Mouse (Mus musculus): ENCODE results near the gene Cdk4. TPM values are rescaled to one million over a fixed set of nuclear protein-coding genes. Genes with fewer than 3 reads are reported as not detected.
A peak's percentile ranks its signal among the peaks of the same experiment; 100 is the strongest.

The Cdk4 gene
- polyA plus RNA-seq, 1 experiment from 2014 or later: 209 TPM

- Histone ChIP-seq H3K36me3 (replicated peaks; ENCODE audit: insufficient read depth, low read length) (no peaks in the 10 kb centered on the region), H3K27me3 (ENCODE audit: insufficient read depth, low read length) (peaks cover 21% of the 10 kb centered on the region; the same call in 1 of the 2 replicates), H3K27ac (ENCODE audit: low read depth) (no peak overlapping the region), H3K9ac (replicated peaks) (no peak overlapping the region), H3K4me3 (ENCODE audit: low read depth, low read length) (peak overlapping the region; percentile 36), H3K9me3 (ENCODE audit: low read length) (no peaks in the 10 kb centered on the region), H3K4me2 (ENCODE audit: low read depth, low read length) (peak overlapping the region; percentile 69), H3K4me1 (ENCODE audit: insufficient read depth) (peaks cover 37% of the 10 kb centered on the region)
- DNase-seq: no peak
- peak; percentile 14; the same call in 1 of the 2 replicates for ATAC-seq
- TF ChIP-seq CTCF (IDR thresholded peaks at IDR 0.05; ENCODE audit: low read depth) (no peak), EP300 (IDR thresholded peaks at IDR 0.05; ENCODE audit: low read depth) (no peak)
- WGBS (ENCODE audit: insufficient replicate concordance): 59% methylated on average over 62 of the region's 70 CpGs
Measured at GRCm38 (mm10) chr10:127079665-127080391, 16.5 kb downstream of the Cdk4 start.

DNA sequence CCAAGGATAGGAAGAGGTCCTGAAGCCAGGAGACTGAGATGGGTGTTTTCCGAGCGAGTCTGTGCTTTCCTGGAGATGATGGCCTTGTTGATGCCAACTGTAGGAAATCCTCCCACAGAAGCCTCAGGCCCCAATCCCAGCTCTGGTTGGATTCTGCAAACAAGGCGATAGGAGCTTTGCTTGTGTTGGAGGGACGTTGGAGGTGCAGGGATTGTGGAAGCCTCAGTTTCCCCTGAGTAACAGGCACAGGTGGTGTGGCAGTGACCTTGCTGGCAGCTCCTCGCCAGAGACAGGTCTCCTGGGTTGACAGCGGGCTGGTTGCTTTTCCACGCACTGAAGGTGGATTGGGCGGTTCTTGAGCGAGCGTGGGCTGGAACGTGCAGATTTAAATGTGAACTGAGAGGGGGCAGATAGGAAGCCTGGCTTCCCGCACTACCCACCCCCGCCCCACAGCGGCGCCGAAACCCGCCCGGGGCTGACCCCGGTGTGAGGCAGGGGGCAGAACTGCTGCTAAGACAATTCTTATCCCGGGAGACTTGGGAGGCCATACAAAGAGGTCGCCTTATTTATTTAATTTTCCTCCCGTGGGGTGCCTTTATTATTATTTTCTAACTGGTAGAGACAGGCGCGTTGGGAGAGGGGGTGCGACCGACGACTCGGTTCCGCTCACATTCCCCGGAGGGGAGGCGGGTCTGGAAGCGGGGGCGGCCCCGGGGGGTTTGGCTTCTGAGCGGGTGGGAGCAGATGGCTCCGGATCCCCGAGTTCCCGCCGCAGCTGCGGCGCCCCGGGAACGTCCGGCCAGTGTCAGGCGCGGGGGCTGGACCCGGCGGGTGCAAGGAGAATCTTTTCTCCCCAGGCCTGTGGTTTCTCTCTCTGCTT, 17.8 kb downstream of the Cdk4 start:
- Histone ChIP-seq H3K27ac (ENCODE audit: low read depth) (no peak overlapping the region), H3K9me3 (ENCODE audit: low read length) (no peaks in the 10 kb centered on the region), H3K27me3 (ENCODE audit: insufficient read depth, low read length) (peaks cover 21% of the 10 kb centered on the region; the same call in 1 of the 2 replicates), H3K4me3 (ENCODE audit: low read depth, low read length) (no peak overlapping the region), H3K36me3 (replicated peaks; ENCODE audit: insufficient read depth, low read length) (no peaks in the 10 kb centered on the region), H3K9ac (replicated peaks) (no peak overlapping the region), H3K4me1 (ENCODE audit: insufficient read depth) (peaks cover 32% of the 10 kb centered on the region), H3K4me2 (ENCODE audit: low read depth, low read length) (peak overlapping the region; percentile 48)
- WGBS (ENCODE audit: insufficient replicate concordance): 46% methylated on average over 48 of the region's 48 CpGs
- DNase-seq: no peak
- TF ChIP-seq EP300 (IDR thresholded peaks at IDR 0.05; ENCODE audit: low read depth) (no peak), CTCF (IDR thresholded peaks at IDR 0.05; ENCODE audit: low read depth) (no peak)
- no peak for ATAC-seq

- Histone ChIP-seq H3K9ac (replicated peaks) (no peak overlapping the region), H3K4me3 (ENCODE audit: low read depth, low read length) (no peak overlapping the region), H3K4me2 (ENCODE audit: low read depth, low read length) (0 out of 2 replicates have a peak overlapping the region, but pooled peaks have one; percentile 15), H3K9me3 (ENCODE audit: low read length) (no peaks in the 10 kb centered on the region), H3K36me3 (replicated peaks; ENCODE audit: insufficient read depth, low read length) (no peaks in the 10 kb centered on the region), H3K27ac (ENCODE audit: low read depth) (no peak overlapping the region), H3K27me3 (ENCODE audit: insufficient read depth, low read length) (peaks cover 21% of the 10 kb centered on the region; the same call in 1 of the 2 replicates), H3K4me1 (ENCODE audit: insufficient read depth) (peaks cover 30% of the 10 kb centered on the region)
- TF ChIP-seq EP300 (IDR thresholded peaks at IDR 0.05; ENCODE audit: low read depth) (no peak), CTCF (IDR thresholded peaks at IDR 0.05; ENCODE audit: low read depth) (no peak)
- DNase-seq (no peak), ATAC-seq (peak; percentile 34; the same call in 1 of the 2 replicates)
- 56% methylated on average over 8 of the region's 8 CpGs for WGBS (ENCODE audit: insufficient replicate concordance)
Measured at GRCm38 (mm10) chr10:127081996-127082620, 18.8 kb downstream of the Cdk4 start.

- Histone ChIP-seq H3K4me2 (ENCODE audit: low read depth, low read length) (no peak overlapping the region), H3K9me3 (ENCODE audit: low read length) (no peaks in the 10 kb centered on the region), H3K4me1 (ENCODE audit: insufficient read depth) (peaks cover 27% of the 10 kb centered on the region), H3K9ac (replicated peaks) (no peak overlapping the region), H3K27ac (ENCODE audit: low read depth) (no peak overlapping the region), H3K27me3 (ENCODE audit: insufficient read depth, low read length) (peaks cover 13% of the 10 kb centered on the region; the same call in 1 of the 2 replicates), H3K36me3 (replicated peaks; ENCODE audit: insufficient read depth, low read length) (no peaks in the 10 kb centered on the region), H3K4me3 (ENCODE audit: low read depth, low read length) (no peak overlapping the region)
- WGBS (ENCODE audit: insufficient replicate concordance): 57% methylated on average over 8 of the region's 8 CpGs
- DNase-seq (no peak), ATAC-seq (no peak)
- TF ChIP-seq EP300 (IDR thresholded peaks at IDR 0.05; ENCODE audit: low read depth): no peak
- no peak for TF ChIP-seq CTCF (IDR thresholded peaks at IDR 0.05; ENCODE audit: low read depth)
Measured at GRCm38 (mm10) chr10:127083292-127083914, 20.1 kb downstream of the Cdk4 start.

DNA sequence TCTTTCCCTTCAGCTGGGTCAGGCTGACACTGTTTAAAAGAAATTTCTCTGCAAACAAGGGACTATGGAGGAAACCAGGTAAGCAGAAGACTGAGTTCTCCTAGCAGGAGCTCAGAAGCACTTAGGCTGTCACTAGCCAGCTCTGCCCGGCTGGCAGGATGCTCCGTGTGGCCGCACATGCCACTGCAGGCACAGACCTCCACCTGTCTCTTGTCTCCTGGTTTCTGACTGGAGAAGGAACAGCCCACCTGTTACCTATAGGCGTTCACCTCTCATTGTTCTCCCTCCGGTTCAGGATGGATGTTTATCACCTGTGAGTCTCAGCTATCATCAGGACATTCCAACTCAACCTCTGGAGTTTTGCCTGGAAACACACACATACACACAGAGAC, 20.6 kb downstream of the Cdk4 start:
- WGBS (ENCODE audit: insufficient replicate concordance): 61% methylated on average over 5 of the region's 5 CpGs
- Histone ChIP-seq H3K4me1 (ENCODE audit: insufficient read depth) (peaks cover 25% of the 10 kb centered on the region), H3K27ac (ENCODE audit: low read depth) (no peak overlapping the region), H3K4me2 (ENCODE audit: low read depth, low read length) (no peak overlapping the region), H3K27me3 (ENCODE audit: insufficient read depth, low read length) (peaks cover 9% of the 10 kb centered on the region; the same call in 1 of the 2 replicates), H3K4me3 (ENCODE audit: low read depth, low read length) (no peak overlapping the region), H3K9ac (replicated peaks) (no peak overlapping the region), H3K9me3 (ENCODE audit: low read length) (no peaks in the 10 kb centered on the region), H3K36me3 (replicated peaks; ENCODE audit: insufficient read depth, low read length) (no peaks in the 10 kb centered on the region)
- TF ChIP-seq CTCF (IDR thresholded peaks at IDR 0.05; ENCODE audit: low read depth) (no peak), EP300 (IDR thresholded peaks at IDR 0.05; ENCODE audit: low read depth) (no peak)
- ATAC-seq (no peak), DNase-seq (no peak)

Data from liver, postnatal 0 days (tissue).